Mouse (Mus musculus): ENCODE measurements around the gene Lyg1. TPM values are rescaled to one million over a fixed set of nuclear protein-coding genes. Genes with fewer than 3 reads are reported as not detected.

Gene Lyg1
- total and polyA plus RNA-seq, 3 experiments, result not detected

- Histone ChIP-seq H3K79me2 (replicated peaks; ENCODE audit: control insufficient read depth, insufficient read depth, low read length) (no peaks in the 10 kb centered on the region), H3K27me3 (ENCODE audit: control insufficient read depth, insufficient read depth, low read length) (no peaks in the 10 kb centered on the region; the same call in 1 of the 2 replicates), H3K4me3 (no peak overlapping the region), H3K36me3 (ENCODE audit: control insufficient read depth, insufficient read depth, low read length) (no peaks in the 10 kb centered on the region), H3K9ac (ENCODE audit: low read depth, low read length) (no peak overlapping the region), H3K4me1 (ENCODE audit: control insufficient read depth, insufficient read depth, low read length) (no peaks in the 10 kb centered on the region), H3K27ac (no peak overlapping the region)
- no peak for TF ChIP-seq POLR2A (IDR thresholded peaks at IDR 0.05; ENCODE audit: insufficient read depth, low read depth, low read length)
- TF ChIP-seq CTCF (IDR thresholded peaks at IDR 0.05), result no peak
- intact Hi-C loops (cut with DNase I), result no loop called here
- DNase-seq, result no peak
- 82% methylated on average over 2 of the region's 2 CpGs for WGBS
Observed at GRCm38 (mm10) chr1:37948906-37949305, 8.7 kb downstream of the Lyg1 start.

- Histone ChIP-seq H3K79me2 (replicated peaks; ENCODE audit: control insufficient read depth, insufficient read depth, low read length) (no peaks in the 10 kb centered on the region), H3K27ac (no peak overlapping the region), H3K4me1 (ENCODE audit: control insufficient read depth, insufficient read depth, low read length) (no peaks in the 10 kb centered on the region), H3K27me3 (ENCODE audit: control insufficient read depth, insufficient read depth, low read length) (no peaks in the 10 kb centered on the region), H3K4me3 (no peak overlapping the region), H3K9ac (ENCODE audit: low read depth, low read length) (no peak overlapping the region), H3K36me3 (ENCODE audit: control insufficient read depth, insufficient read depth, low read length) (no peaks in the 10 kb centered on the region)
- TF ChIP-seq CTCF (IDR thresholded peaks at IDR 0.05) (no peak), POLR2A (IDR thresholded peaks at IDR 0.05; ENCODE audit: insufficient read depth, low read depth, low read length) (no peak), EP300 (IDR thresholded peaks at IDR 0.05; ENCODE audit: insufficient read depth, low read depth, low read length) (no peak)
- whole genome bisulfite sequencing, result 29% methylated on average over 3 of the region's 3 CpGs
- intact Hi-C loops (cut with DNase I), result no loop called here
- no peak for DNase-seq
Observed at GRCm38 (mm10) chr1:37931806-37932205, 25.8 kb downstream of the Lyg1 start.

- no peaks in the 10 kb centered on the region for H3K79me2 ChIP-seq (replicated peaks; ENCODE audit: control insufficient read depth, insufficient read depth, low read length)
- H3K4me3 ChIP-seq, result no peak overlapping the region
- no peak overlapping the region for H3K9ac ChIP-seq (ENCODE audit: low read depth, low read length)
- H3K4me1 ChIP-seq (ENCODE audit: control insufficient read depth, insufficient read depth, low read length), result no peaks in the 10 kb centered on the region
- TF ChIP-seq EP300 (IDR thresholded peaks at IDR 0.05; ENCODE audit: insufficient read depth, low read depth, low read length) (no peak), POLR2A (IDR thresholded peaks at IDR 0.05; ENCODE audit: insufficient read depth, low read depth, low read length) (no peak), CTCF (IDR thresholded peaks at IDR 0.05) (no peak)
- no peaks in the 10 kb centered on the region for H3K36me3 ChIP-seq (ENCODE audit: control insufficient read depth, insufficient read depth, low read length)
- no peaks in the 10 kb centered on the region for H3K27me3 ChIP-seq (ENCODE audit: control insufficient read depth, insufficient read depth, low read length)
- intact Hi-C loops (cut with DNase I), result no loop called here
- WGBS, result 69% methylated on average over 8 of the region's 8 CpGs
- DNase-seq, result no peak
- no peak overlapping the region for H3K27ac ChIP-seq
Observed at GRCm38 (mm10) chr1:37925971-37926370, 31.6 kb downstream of the Lyg1 start.

DNA sequence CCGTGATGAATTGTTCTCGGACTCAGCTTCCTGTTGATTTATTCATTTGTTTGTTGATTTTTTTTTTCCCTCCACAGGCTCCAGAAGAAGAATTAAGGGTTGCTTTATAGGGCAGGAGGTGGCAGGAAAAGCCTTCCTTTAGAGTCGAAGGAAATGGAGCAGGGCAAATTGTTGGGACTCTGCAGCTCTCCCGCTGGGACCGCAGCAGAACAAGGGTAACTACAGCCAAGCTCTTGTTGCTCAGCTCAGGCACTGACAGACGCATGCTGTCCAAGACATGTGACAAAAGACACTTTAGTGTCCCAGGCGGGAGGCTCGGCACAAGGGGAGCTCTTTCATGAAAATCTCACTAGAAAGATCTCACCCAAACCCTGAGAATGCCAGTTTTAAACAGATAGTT, 35.0 kb downstream of the Lyg1 start:
- DNase-seq, result no peak
- Histone ChIP-seq H3K27me3 (ENCODE audit: control insufficient read depth, insufficient read depth, low read length) (no peaks in the 10 kb centered on the region), H3K27ac (no peak overlapping the region), H3K4me1 (ENCODE audit: control insufficient read depth, insufficient read depth, low read length) (no peaks in the 10 kb centered on the region), H3K4me3 (no peak overlapping the region), H3K36me3 (ENCODE audit: control insufficient read depth, insufficient read depth, low read length) (no peaks in the 10 kb centered on the region), H3K9ac (ENCODE audit: low read depth, low read length) (no peak overlapping the region), H3K79me2 (replicated peaks; ENCODE audit: control insufficient read depth, insufficient read depth, low read length) (no peaks in the 10 kb centered on the region)
- intact Hi-C loops (cut with DNase I), result no loop called here
- TF ChIP-seq EP300 (IDR thresholded peaks at IDR 0.05; ENCODE audit: insufficient read depth, low read depth, low read length) (no peak), CTCF (IDR thresholded peaks at IDR 0.05) (no peak), POLR2A (IDR thresholded peaks at IDR 0.05; ENCODE audit: insufficient read depth, low read depth, low read length) (no peak)
- 37% methylated on average over 8 of the region's 8 CpGs for WGBS

DNA sequence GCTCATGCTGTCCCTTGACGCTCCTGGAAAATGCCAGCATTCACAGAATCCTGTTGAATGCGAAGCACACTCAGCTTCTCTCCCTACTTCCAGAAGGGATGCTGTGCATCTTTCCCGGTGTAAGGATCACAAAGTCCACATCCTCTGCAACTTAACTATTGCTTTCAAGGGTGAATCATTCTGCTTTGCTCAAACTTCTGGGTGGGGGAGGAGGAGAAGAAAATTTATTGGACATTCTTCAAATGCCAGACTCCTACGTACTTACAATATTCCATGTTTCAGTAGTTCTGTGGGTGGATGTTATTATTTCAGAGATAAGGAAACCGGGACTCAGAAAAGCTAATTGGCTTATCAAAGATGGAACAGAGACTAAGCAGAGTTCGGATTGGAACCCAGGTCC, 39.5 kb downstream of the Lyg1 start:
- intact Hi-C loops (cut with DNase I), result no loop called here
- 39% methylated on average over 6 of the region's 6 CpGs for WGBS
- TF ChIP-seq EP300 (IDR thresholded peaks at IDR 0.05; ENCODE audit: insufficient read depth, low read depth, low read length), result no peak
- no peak for TF ChIP-seq POLR2A (IDR thresholded peaks at IDR 0.05; ENCODE audit: insufficient read depth, low read depth, low read length)
- no peak for TF ChIP-seq CTCF (IDR thresholded peaks at IDR 0.05)
- H3K4me1 ChIP-seq (ENCODE audit: control insufficient read depth, insufficient read depth, low read length), result no peaks in the 10 kb centered on the region
- H3K36me3 ChIP-seq (ENCODE audit: control insufficient read depth, insufficient read depth, low read length), result no peaks in the 10 kb centered on the region
- no peaks in the 10 kb centered on the region for H3K79me2 ChIP-seq (replicated peaks; ENCODE audit: control insufficient read depth, insufficient read depth, low read length)
- no peak overlapping the region for H3K4me3 ChIP-seq
- H3K27me3 ChIP-seq (ENCODE audit: control insufficient read depth, insufficient read depth, low read length), result no peaks in the 10 kb centered on the region
- H3K27ac ChIP-seq, result no peak overlapping the region
- no peak overlapping the region for H3K9ac ChIP-seq (ENCODE audit: low read depth, low read length)
- DNase-seq, result no peak

DNA sequence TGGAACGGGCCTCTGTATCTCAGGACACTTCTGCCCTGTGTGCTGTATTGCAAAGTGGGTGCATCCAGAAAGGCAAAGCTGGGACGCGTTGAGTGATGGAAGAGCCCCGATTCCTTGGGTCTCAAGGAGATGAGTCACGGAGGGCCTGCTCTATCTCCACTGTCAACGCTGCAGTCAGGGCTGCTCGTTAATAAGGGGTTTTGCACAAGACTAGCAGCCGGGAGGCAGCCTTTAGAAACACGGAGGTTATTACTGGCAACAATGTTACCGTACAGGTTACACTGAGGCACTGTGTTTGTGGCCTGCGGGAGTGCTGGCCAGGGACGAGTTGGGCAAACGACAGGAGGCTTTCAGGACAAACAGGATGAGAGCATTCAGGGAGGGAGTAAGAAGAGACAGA, 39.9 kb downstream of the Lyg1 start:
- no peaks in the 10 kb centered on the region for H3K27me3 ChIP-seq (ENCODE audit: control insufficient read depth, insufficient read depth, low read length)
- no peaks in the 10 kb centered on the region for H3K79me2 ChIP-seq (replicated peaks; ENCODE audit: control insufficient read depth, insufficient read depth, low read length)
- H3K9ac ChIP-seq (ENCODE audit: low read depth, low read length), result no peak overlapping the region
- DNase-seq, result no peak
- H3K27ac ChIP-seq, result no peak overlapping the region
- 37% methylated on average over 13 of the region's 13 CpGs for WGBS
- intact Hi-C loops (cut with DNase I), result no loop called here
- H3K4me3 ChIP-seq, result no peak overlapping the region
- no peak for TF ChIP-seq CTCF (IDR thresholded peaks at IDR 0.05)
- TF ChIP-seq POLR2A (IDR thresholded peaks at IDR 0.05; ENCODE audit: insufficient read depth, low read depth, low read length), result no peak
- TF ChIP-seq EP300 (IDR thresholded peaks at IDR 0.05; ENCODE audit: insufficient read depth, low read depth, low read length), result no peak
- H3K36me3 ChIP-seq (ENCODE audit: control insufficient read depth, insufficient read depth, low read length), result no peaks in the 10 kb centered on the region
- no peaks in the 10 kb centered on the region for H3K4me1 ChIP-seq (ENCODE audit: control insufficient read depth, insufficient read depth, low read length)

Data from heart, adult 2 months (tissue).